Mouse (Mus musculus) embryonic facial prominence, embryonic 11.5 days (tissue): ENCODE measurements at regions not wholly inside any gene's neighbourhood (a gene's known extent, or its start where the extent isn't known, plus 50 kb on each side); places are given as distances from the start of the nearest gene placed in this dataset.

Experiments used
- ATAC-seq: fragments of 200-750 bp; cut with Nextera tagmentation; replicated peaks from 2 replicates; pipeline ENCODE4 v1.8.0; 2017; ENCODE audit warnings: low read depth; ENCODE audit not compliant: insufficient number of reproducible peaks, low FRiP score, low TSS enrichment
- DNase-seq: peaks from one replicate; pipeline ENCODE4 v3.0.0-alpha.2; 2015; ENCODE audit warnings: low spot score
- H3K27ac ChIP-seq: fragments of 300-500 bp; sonication (generic); replicated peaks from 2 replicates; pipeline ENCODE4 v1.5.1; 2014; ENCODE audit warnings: mild to moderate bottlenecking, low read depth, low read length, control low read depth
- H3K27me3 ChIP-seq: fragments of 300-500 bp; sonication (generic); 2 replicates; pipeline ENCODE4 v1.6.1; 2014; ENCODE audit warnings: mild to moderate bottlenecking, low read length, moderate library complexity, mixed read lengths; ENCODE audit not compliant: control insufficient read depth, insufficient read depth
- H3K36me3 ChIP-seq: fragments of 300-500 bp; sonication (generic); replicated peaks from 2 replicates; pipeline ENCODE4 v1.6.1; 2014; ENCODE audit warnings: low read depth, mild to moderate bottlenecking, low read length, moderate library complexity, mixed read lengths; ENCODE audit not compliant: control insufficient read depth, insufficient read depth
- H3K4me1 ChIP-seq: fragments of 300-500 bp; sonication (generic); 2 replicates; pipeline ENCODE4 v1.6.1; 2014; ENCODE audit warnings: low read length, mixed read lengths; ENCODE audit not compliant: control insufficient read depth, insufficient read depth
- H3K4me2 ChIP-seq: fragments of 300-500 bp; sonication (generic); 2 replicates; pipeline ENCODE4 v1.6.1; 2014; ENCODE audit warnings: low read depth, mild to moderate bottlenecking, control low read depth, low read length, moderate library complexity
- H3K4me3 ChIP-seq: fragments of 300-500 bp; sonication (generic); 2 replicates; pipeline ENCODE4 v1.5.1; 2014; ENCODE audit warnings: low read depth, low read length, control low read depth
- H3K9ac ChIP-seq: fragments of 300-500 bp; sonication (generic); replicated peaks from 2 replicates; pipeline ENCODE4 v1.6.1; 2014; ENCODE audit warnings: mild to moderate bottlenecking, control low read depth, low read length
- H3K9me3 ChIP-seq: fragments of 300-500 bp; sonication (generic); replicated peaks from 2 replicates; pipeline ENCODE4 v1.6.1; 2016; ENCODE audit warnings: mild to moderate bottlenecking, low read length, inconsistent platforms, mixed read lengths; ENCODE audit not compliant: control insufficient read depth
- WGBS: fragments of 180-500 bp; shearing (Covaris S2); extraction: QIAGEN DNeasy Blood & Tissue Kit; methylation state at CpG from one replicate; pipeline ENCODE4 v1.1.7; 2014; 5-methylcytosine and 5-hydroxymethylcytosine counted together

GRCm38 (mm10) chr9:91459921-91460320, 94.3 kb upstream of the Zic1 start:
- H3K4me1 ChIP-seq: no peaks in the 10 kb centered on the region
- 37% methylated on average over 2 of the region's 2 CpGs for WGBS
- H3K36me3 ChIP-seq: no peaks in the 10 kb centered on the region
- H3K4me2 ChIP-seq: no peak overlapping the region
- H3K27me3 ChIP-seq: no peaks in the 10 kb centered on the region
- no peak overlapping the region for H3K4me3 ChIP-seq
- no peak overlapping the region for H3K27ac ChIP-seq
- ATAC-seq (no peak), DNase-seq (peak; percentile 80)
- H3K9me3 ChIP-seq: no peaks in the 10 kb centered on the region
- no peak overlapping the region for H3K9ac ChIP-seq

- 71% methylated on average over 5 of the region's 5 CpGs for WGBS
- ATAC-seq: no peak
Measured at GRCm38 (mm10) chr9:91456843-91457242, 91.2 kb upstream of the Zic1 start.

GRCm38 (mm10) chr9:91456253-91456823, 90.7 kb upstream of the Zic1 start:
- H3K9ac ChIP-seq: no peak overlapping the region
- H3K4me2 ChIP-seq: no peak overlapping the region
- DNase-seq: no peak
- H3K9me3 ChIP-seq: no peaks in the 10 kb centered on the region
- H3K4me3 ChIP-seq: no peak overlapping the region
- no peak overlapping the region for H3K27ac ChIP-seq
- H3K27me3 ChIP-seq: no peaks in the 10 kb centered on the region
- H3K36me3 ChIP-seq: no peaks in the 10 kb centered on the region
- no peaks in the 10 kb centered on the region for H3K4me1 ChIP-seq
- ATAC-seq: no peak
- WGBS: 76% methylated on average over 1 of the region's 1 CpGs

More at GRCm38 (mm10) chr9:91456843-91457242, 91.2 kb upstream of the Zic1 start:
- Histone ChIP-seq H3K4me2 (no peak overlapping the region), H3K4me3 (no peak overlapping the region), H3K27me3 (no peaks in the 10 kb centered on the region), H3K27ac (no peak overlapping the region), H3K36me3 (no peaks in the 10 kb centered on the region), H3K4me1 (no peaks in the 10 kb centered on the region), H3K9me3 (no peaks in the 10 kb centered on the region), H3K9ac (no peak overlapping the region)
- no peak for DNase-seq

- Histone ChIP-seq H3K4me2 (no peak overlapping the region), H3K9me3 (no peaks in the 10 kb centered on the region), H3K36me3 (no peaks in the 10 kb centered on the region), H3K4me3 (no peak overlapping the region), H3K27ac (no peak overlapping the region), H3K27me3 (no peaks in the 10 kb centered on the region), H3K9ac (no peak overlapping the region), H3K4me1 (no peaks in the 10 kb centered on the region)
- WGBS: 76% methylated on average over 4 of the region's 4 CpGs
- ATAC-seq (no peak), DNase-seq (no peak)
Measured at GRCm38 (mm10) chr9:91439106-91439505, 73.5 kb upstream of the Zic1 start.
